Mouse (Mus musculus): ENCODE measurements at regions not wholly inside any gene's neighbourhood (a gene's known extent, or its start where the extent isn't known, plus 50 kb on each side); places are given as distances from the start of the nearest gene placed in this dataset.

DNA sequence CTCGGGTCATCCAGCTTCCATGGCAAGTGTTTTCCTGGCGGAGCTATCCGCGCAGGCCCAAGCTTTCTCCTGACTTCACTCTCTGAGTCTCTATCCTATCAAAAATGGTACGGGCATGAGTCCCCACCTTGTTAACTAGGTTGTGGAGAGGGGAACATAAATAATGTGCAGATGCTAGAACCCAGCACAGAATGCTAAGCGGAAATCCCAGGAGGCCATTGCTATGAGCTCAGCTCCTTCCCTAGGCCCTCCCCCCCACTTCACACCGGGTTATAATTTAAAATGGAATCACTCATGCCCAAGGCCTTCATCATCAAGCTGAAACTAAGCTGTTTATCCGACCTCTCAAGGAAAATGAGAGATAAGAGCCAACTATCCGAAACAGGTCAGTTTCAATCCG lies 60.4 kb upstream of the Cd83 start:
- Histone ChIP-seq H3K4me3 (no peak overlapping the region), H3K27ac (no peak overlapping the region), H3K27me3 (ENCODE audit: low read depth, poor library complexity, severe bottlenecking) (no peaks in the 10 kb centered on the region), H3K9me3 (replicated peaks) (no peaks in the 10 kb centered on the region), H3K36me3 (no peaks in the 10 kb centered on the region), H3K4me1 (no peaks in the 10 kb centered on the region; the same call in 1 of the 2 replicates)
- DNase-seq (ENCODE audit: low spot score), result no peak
- 88% methylated on average over 10 of the region's 10 CpGs for whole genome bisulfite sequencing

DNA sequence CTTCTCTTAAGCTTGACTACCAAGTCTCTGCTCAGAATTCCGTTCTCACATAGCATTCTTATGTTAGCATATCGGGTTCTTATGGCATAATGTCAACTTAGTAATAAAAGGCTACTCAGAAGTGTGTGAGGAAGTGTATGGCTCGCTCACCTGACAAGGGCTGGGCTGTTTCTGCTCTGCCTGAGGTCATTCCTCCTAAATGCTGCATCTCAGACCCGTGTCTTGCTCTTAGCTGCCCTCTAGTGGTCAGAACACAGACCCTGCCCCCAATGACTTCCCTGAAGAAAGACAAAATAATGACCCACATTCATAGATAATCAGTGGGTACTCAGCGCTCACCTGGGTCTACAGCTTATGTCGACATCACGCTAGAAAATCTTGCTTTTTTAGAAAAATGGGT lies 58.9 kb upstream of the Cd83 start:
- Histone ChIP-seq H3K36me3 (no peaks in the 10 kb centered on the region), H3K4me1 (no peaks in the 10 kb centered on the region; the same call in 1 of the 2 replicates), H3K9me3 (replicated peaks) (no peaks in the 10 kb centered on the region), H3K27ac (no peak overlapping the region), H3K27me3 (ENCODE audit: low read depth, poor library complexity, severe bottlenecking) (no peaks in the 10 kb centered on the region), H3K4me3 (no peak overlapping the region)
- DNase-seq (ENCODE audit: low spot score), result peak; percentile 74
- WGBS, result 30% methylated on average over 7 of the region's 7 CpGs

GRCm38 (mm10) chr13:43726895-43727341 lies 57.7 kb upstream of the Cd83 start:
- H3K36me3 ChIP-seq, result no peaks in the 10 kb centered on the region
- no peaks in the 10 kb centered on the region for H3K27me3 ChIP-seq (ENCODE audit: low read depth, poor library complexity, severe bottlenecking)
- no peak for DNase-seq (ENCODE audit: low spot score)

DNA sequence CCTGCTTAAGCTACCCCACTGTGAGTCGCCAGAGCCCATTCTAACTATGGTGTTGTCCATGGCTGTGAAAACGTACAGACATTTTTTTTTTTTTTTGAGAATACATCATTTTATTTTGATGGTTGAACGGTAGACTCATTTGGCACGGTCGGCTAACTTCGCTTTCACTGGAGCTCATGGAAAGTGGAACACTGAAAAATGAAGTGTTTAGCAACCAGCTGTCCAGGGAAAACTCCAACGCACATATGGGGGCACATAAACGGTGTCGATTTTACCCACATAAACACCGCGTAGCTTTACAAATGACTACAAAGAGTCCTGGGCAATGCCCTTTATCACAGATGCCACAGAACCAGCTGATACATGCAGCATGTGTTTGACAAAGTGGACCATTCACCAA lies 55.0 kb upstream of the Cd83 start:
- no peaks in the 10 kb centered on the region for H3K9me3 ChIP-seq (replicated peaks)
- DNase-seq (ENCODE audit: low spot score), result no peak
- no peaks in the 10 kb centered on the region for H3K36me3 ChIP-seq
- H3K27ac ChIP-seq, result no peak overlapping the region
- H3K27me3 ChIP-seq (ENCODE audit: low read depth, poor library complexity, severe bottlenecking), result no peaks in the 10 kb centered on the region
- 91% methylated on average over 11 of the region's 11 CpGs for WGBS
- H3K4me3 ChIP-seq, result no peak overlapping the region
- H3K4me1 ChIP-seq, result no peaks in the 10 kb centered on the region; the same call in 1 of the 2 replicates

More at GRCm38 (mm10) chr13:43726895-43727341, 57.7 kb upstream of the Cd83 start:
- Histone ChIP-seq H3K4me1 (no peaks in the 10 kb centered on the region; the same call in 1 of the 2 replicates), H3K9me3 (replicated peaks) (no peaks in the 10 kb centered on the region), H3K27ac (no peak overlapping the region), H3K4me3 (no peak overlapping the region)
- 80% methylated on average over 13 of the region's 13 CpGs for WGBS

GRCm38 (mm10) chr13:43733061-43733460 lies 51.5 kb upstream of the Cd83 start:
- Histone ChIP-seq H3K36me3 (no peaks in the 10 kb centered on the region), H3K27me3 (ENCODE audit: low read depth, poor library complexity, severe bottlenecking) (no peaks in the 10 kb centered on the region), H3K4me1 (no peaks in the 10 kb centered on the region), H3K9me3 (replicated peaks) (no peaks in the 10 kb centered on the region), H3K27ac (no peak overlapping the region), H3K4me3 (no peak overlapping the region)
- DNase-seq (ENCODE audit: low spot score), result no peak
- WGBS, result 76% methylated on average over 10 of the region's 10 CpGs

DNA sequence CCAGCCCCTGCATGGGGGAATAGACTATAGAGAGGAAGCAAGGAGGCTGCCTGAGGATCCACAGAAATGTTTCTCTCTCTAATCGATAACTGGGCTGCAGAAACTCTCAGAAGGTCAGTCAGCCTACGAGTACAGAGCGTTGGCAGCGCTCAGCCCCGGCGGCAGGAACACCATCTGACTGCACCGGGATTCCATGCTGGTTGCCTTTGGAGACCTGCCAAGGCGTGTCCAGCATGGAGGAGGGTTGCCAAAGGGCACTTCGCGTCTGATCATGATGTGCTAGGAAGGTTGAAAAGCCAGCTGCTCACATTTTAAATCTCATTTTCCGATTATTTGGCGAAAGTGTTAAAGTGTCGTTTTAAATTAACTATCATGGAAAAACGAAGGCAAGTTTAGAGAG lies 49.9 kb upstream of the Cd83 start:
- WGBS, result 88% methylated on average over 14 of the region's 14 CpGs

More for the DNA sequence above, 49.9 kb upstream of the Cd83 start:
- Histone ChIP-seq H3K4me1 (peaks cover 3% of the 10 kb centered on the region; the same call in 1 of the 2 replicates), H3K36me3 (no peaks in the 10 kb centered on the region), H3K27me3 (ENCODE audit: low read depth, poor library complexity, severe bottlenecking) (no peaks in the 10 kb centered on the region), H3K9me3 (replicated peaks) (no peaks in the 10 kb centered on the region), H3K27ac (no peak overlapping the region), H3K4me3 (no peak overlapping the region)
- DNase-seq (ENCODE audit: low spot score), result no peak
